Mouse (Mus musculus) thymus, postnatal 14 days (tissue): ENCODE data around the gene Cpsf7.
A peak's percentile ranks its signal among the peaks of the same experiment; 100 is the strongest.
"Not testable (repeated sequence)": the region's sequence is repeated elsewhere in the genome, so short reads cannot be mapped to it uniquely, and the experiment has no call there.

Source experiments
- DNase-seq: peaks from one replicate; pipeline ENCODE4 v3.0.0; 2021

The Cpsf7 gene

GRCm38 (mm10) chr19:10525106-10525901, at the start of gene Cpsf7:
Gene Cpsf7, plus strand, starts transcription at chr19:10525266.
- peak; percentile 93 for DNase-seq

GRCm38 (mm10) chr19:10479541-10479940, 45.5 kb upstream of the Cpsf7 start:
- DNase-seq: peak; percentile 9

- DNase-seq: no peak
Observed at GRCm38 (mm10) chr19:10482703-10483102, 42.4 kb upstream of the Cpsf7 start, which contains the start of gene Ppp1r32. Gene Ppp1r32, minus strand, starts transcription at chr19:10482928.

GRCm38 (mm10) chr19:10486264-10486738, 38.8 kb upstream of the Cpsf7 start:
- DNase-seq: peak; percentile 40

- no peak for DNase-seq
Observed at GRCm38 (mm10) chr19:10495670-10496069, 29.4 kb upstream of the Cpsf7 start.

- DNase-seq: no peak
Observed at GRCm38 (mm10) chr19:10496976-10497375, 28.1 kb upstream of the Cpsf7 start.

GRCm38 (mm10) chr19:10497512-10498160, 27.4 kb upstream of the Cpsf7 start:
- no peak for DNase-seq

GRCm38 (mm10) chr19:10500581-10500980, 24.5 kb upstream of the Cpsf7 start:
- no peak for DNase-seq

- peak; percentile 58 for DNase-seq
Observed at GRCm38 (mm10) chr19:10502571-10502970, 22.5 kb upstream of the Cpsf7 start.

- DNase-seq: no peak
Observed at GRCm38 (mm10) chr19:10510759-10511330, 14.2 kb upstream of the Cpsf7 start.

- DNase-seq: peak; percentile 15
Observed at GRCm38 (mm10) chr19:10520355-10520754, 4.7 kb upstream of the Cpsf7 start.

GRCm38 (mm10) chr19:10521926-10522325, 3.1 kb upstream of the Cpsf7 start:
- DNase-seq: no peak

GRCm38 (mm10) chr19:10523483-10524080, 1.5 kb upstream of the Cpsf7 start:
- no peak for DNase-seq

- no peak for DNase-seq
Observed at GRCm38 (mm10) chr19:10524784-10525105, 321 bp upstream of the Cpsf7 start.

GRCm38 (mm10) chr19:10525910-10526309, 844 bp downstream of the Cpsf7 start, which contains the start of gene Sdhaf2:
Gene Sdhaf2, minus strand, starts transcription at chr19:10526142.
- DNase-seq: no peak

- DNase-seq: peak; percentile 17
Observed at GRCm38 (mm10) chr19:10530082-10530481, 5.0 kb downstream of the Cpsf7 start.

GRCm38 (mm10) chr19:10539454-10539853, 14.4 kb downstream of the Cpsf7 start:
- no peak for DNase-seq

GRCm38 (mm10) chr19:10555624-10556510, 30.8 kb downstream of the Cpsf7 start, which contains the start of gene Tmem216:
Gene Tmem216, minus strand, starts transcription at chr19:10556238.
- peak; percentile 92 for DNase-seq

- no peak for DNase-seq
Observed at GRCm38 (mm10) chr19:10557001-10557400, 31.9 kb downstream of the Cpsf7 start.

GRCm38 (mm10) chr19:10557430-10557829, 32.4 kb downstream of the Cpsf7 start:
- DNase-seq: no peak

- DNase-seq: not testable (repeated sequence)
Observed at GRCm38 (mm10) chr19:10557837-10558375, 32.8 kb downstream of the Cpsf7 start.

- no peak for DNase-seq
Observed at GRCm38 (mm10) chr19:10560108-10560507, 35.0 kb downstream of the Cpsf7 start.
